Mouse (Mus musculus): ENCODE results near the gene Dnajb3.

Dnajb3 gene

DNA sequence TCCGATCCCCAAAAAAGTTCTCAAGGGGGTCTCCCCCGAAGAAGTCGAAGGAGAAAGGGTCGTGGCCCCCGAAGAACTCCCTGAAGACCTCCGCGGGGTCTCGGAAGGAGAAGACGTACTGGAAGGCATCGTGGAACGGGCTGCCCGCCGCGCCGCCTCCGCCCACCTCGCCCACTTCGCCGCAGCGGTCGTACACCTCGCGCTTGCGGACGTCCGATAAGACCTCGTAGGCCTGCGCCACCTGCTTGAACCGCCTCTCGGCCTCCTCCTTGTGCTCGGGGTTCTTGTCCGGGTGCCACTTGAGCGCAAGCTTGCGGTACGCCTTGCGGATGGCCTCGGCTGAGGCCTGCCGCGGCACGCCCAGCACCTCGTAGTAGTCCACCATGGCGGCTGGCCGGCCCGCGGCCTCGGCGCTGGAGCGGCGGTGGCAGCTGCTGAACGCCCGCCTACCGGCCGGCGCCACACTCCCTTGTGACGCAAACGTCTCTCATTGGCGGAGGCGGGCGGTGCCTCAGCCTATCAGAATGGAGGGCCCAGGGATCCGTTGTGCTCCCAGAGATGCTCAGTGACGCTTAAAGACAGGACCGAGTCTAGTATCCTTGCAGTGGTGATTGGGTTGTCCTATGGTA is at the start of gene Dnajb3:
TSS of gene Dnajb3 (minus strand) at position 489 of the 629 bp plus-strand sequence.
- DNase-seq (ENCODE audit: low read depth, low spot score), result peak; percentile 50

GRCm38 (mm10) chr1:88254793-88255465 is 49.3 kb upstream of the Dnajb3 start:
- no peak for DNase-seq (ENCODE audit: low read depth, low spot score)

DNA sequence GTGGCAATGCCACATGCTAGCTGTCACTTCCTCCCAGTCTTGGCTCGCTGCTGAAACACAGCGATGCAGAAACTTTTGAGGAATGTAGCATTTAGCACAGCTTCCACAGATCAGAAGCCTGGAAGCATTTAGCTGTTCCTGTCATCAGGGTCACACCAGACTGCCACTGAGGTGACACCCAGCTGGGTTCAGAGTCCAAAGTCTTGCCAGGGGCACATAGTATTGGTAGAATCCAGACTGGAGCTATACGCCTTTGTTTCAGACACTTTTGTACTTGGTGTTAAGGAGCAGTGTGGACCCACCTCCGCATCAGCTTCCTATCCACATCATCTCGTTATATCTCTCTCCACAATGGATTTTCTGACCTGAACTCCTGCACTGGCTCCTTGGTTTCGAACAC is 48.0 kb upstream of the Dnajb3 start:
- DNase-seq (ENCODE audit: low read depth, low spot score), result no peak

GRCm38 (mm10) chr1:88253106-88253505 is 47.5 kb upstream of the Dnajb3 start:
- no peak for DNase-seq (ENCODE audit: low read depth, low spot score)

- DNase-seq (ENCODE audit: low read depth, low spot score), result no peak
These were observed 44.4 kb upstream of the Dnajb3 start for GRCm38 (mm10) chr1:88250023-88250422.

- no peak for DNase-seq (ENCODE audit: low read depth, low spot score)
These were observed 44.0 kb upstream of the Dnajb3 start for GRCm38 (mm10) chr1:88249596-88249995.

- no peak for DNase-seq (ENCODE audit: low read depth, low spot score)
These were observed 43.1 kb upstream of the Dnajb3 start for GRCm38 (mm10) chr1:88248658-88249057.

- DNase-seq (ENCODE audit: low read depth, low spot score), result no peak
These were observed 42.1 kb upstream of the Dnajb3 start for GRCm38 (mm10) chr1:88247660-88248059.

DNA sequence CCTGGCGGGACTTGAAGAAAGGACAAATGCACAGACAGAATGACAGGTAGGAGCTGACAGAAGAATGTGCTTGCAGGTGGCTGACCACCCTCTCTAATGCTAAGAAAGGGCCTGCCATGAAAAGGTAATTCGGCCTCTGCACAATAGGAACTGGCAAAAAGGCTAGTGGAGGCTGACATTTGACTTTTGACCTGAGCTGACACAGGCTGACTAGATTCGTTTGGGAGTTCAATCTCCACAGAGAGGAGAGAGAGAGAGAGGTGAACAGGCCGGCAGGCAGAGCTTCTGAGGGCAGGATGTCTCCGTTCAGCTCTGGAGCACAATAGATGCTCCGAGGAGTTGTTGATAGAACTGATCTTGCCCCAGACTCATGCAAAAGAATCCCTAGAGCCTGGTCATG is 40.8 kb upstream of the Dnajb3 start:
- DNase-seq (ENCODE audit: low read depth, low spot score), result no peak

DNA sequence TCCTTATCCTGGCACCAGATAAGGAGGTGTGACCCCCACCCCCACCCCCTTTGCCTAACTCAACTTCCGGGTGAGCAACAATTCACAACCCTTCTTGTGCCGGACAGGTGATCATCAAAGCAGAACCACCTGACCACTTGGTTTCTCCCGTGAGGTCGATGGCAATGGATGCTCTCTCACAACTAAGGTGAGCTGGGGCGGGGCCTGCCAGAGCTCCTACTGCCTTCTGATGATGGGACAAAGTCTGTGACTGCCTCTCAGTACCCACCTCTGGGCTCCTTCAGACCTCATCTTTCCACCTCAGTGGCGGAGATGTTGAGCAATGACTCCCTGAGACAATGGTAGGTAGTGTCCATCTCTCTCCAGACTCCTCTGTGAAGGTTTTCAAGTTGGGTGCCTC is 40.3 kb upstream of the Dnajb3 start:
- no peak for DNase-seq (ENCODE audit: low read depth, low spot score)

GRCm38 (mm10) chr1:88243861-88244260 is 38.3 kb upstream of the Dnajb3 start:
- no peak for DNase-seq (ENCODE audit: low read depth, low spot score)

DNA sequence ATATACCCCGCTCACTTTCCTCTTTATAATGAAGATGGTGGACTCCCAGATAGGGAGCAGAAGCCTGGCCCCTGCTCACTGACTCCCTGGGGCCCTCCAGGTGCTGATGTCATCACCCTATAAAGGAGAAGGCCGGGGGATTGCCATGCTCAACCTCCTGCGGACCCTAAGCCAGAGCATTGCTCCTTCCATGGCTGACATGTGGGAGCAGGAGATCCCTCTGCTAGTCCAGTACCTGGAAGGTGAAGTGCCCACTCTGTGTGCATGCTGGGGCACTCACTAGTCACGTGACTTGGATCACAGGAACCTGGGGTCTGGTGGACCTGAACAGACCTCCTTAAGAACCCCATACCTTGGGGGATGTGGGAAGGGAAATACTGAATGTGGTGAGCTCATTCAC is 35.0 kb upstream of the Dnajb3 start:
- no peak for DNase-seq (ENCODE audit: low read depth, low spot score)

GRCm38 (mm10) chr1:88240072-88240471 is 34.5 kb upstream of the Dnajb3 start:
- no peak for DNase-seq (ENCODE audit: low read depth, low spot score)

- DNase-seq (ENCODE audit: low read depth, low spot score), result no peak
These were observed 33.2 kb upstream of the Dnajb3 start for GRCm38 (mm10) chr1:88238771-88239170.

GRCm38 (mm10) chr1:88237311-88237710 is 31.7 kb upstream of the Dnajb3 start:
- no peak for DNase-seq (ENCODE audit: low read depth, low spot score)

- no peak for DNase-seq (ENCODE audit: low read depth, low spot score)
These were observed 30.4 kb upstream of the Dnajb3 start for GRCm38 (mm10) chr1:88235894-88236415.

- no peak for DNase-seq (ENCODE audit: low read depth, low spot score)
These were observed 29.7 kb upstream of the Dnajb3 start for GRCm38 (mm10) chr1:88235046-88235893.

GRCm38 (mm10) chr1:88234646-88235045 is 29.1 kb upstream of the Dnajb3 start:
- no peak for DNase-seq (ENCODE audit: low read depth, low spot score)

DNA sequence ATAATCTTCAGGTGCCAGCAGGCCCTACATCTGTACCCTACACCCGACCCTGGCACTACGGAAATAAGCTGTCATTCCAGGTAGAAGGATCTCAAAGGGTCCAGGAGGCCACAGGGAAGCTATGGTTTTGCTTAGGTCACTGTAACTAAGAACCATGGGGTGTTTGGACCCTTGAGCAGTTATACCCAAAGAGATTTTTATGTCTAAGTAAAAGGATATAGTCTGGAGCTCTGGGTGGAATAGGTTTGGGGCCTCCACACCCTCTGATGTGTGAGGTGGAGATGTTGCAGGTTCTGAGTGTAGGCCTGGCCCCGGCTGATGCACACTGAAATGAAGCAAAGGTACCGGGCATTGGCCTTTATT is 28.6 kb upstream of the Dnajb3 start:
- DNase-seq (ENCODE audit: low read depth, low spot score), result no peak

DNA sequence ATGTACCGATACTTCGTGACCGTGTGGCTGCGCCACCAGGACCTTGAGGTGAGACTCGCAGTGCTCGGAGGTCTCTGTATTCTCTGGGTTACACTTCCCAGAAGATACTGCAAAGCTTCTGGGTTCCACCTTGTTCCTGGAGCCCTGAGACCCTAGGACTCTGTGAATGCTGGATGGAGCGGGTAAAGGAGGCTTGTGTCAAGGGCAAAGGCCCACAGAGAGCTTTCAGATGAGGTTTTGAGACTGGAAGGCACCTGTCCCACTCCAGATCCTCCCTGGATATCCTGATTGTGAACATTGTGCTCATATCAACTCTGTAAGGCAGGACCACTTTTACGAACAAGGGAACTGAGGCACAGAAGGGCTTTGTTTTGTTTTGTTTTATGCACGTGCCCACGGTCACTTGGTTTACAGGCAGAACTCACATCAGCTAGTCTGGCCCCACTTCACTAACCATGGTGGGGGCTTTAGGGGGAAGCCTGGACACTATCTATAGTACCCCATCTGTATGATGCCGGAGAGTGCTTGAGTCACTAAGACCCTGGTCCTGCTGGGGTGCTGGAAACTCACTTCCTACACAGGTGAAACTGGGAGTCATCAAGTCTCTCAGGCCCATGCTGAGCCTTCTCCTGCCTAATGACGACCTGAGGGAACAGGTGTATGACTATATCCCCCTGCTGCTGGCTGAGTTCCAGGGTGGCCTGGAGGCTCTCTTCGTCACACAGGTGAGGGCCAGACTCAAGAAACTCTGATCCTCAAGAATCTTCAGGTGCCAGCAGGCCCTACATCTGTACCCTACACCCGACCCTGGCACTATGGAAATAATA is 28.1 kb upstream of the Dnajb3 start:
- DNase-seq (ENCODE audit: low read depth, low spot score), result no peak

DNA sequence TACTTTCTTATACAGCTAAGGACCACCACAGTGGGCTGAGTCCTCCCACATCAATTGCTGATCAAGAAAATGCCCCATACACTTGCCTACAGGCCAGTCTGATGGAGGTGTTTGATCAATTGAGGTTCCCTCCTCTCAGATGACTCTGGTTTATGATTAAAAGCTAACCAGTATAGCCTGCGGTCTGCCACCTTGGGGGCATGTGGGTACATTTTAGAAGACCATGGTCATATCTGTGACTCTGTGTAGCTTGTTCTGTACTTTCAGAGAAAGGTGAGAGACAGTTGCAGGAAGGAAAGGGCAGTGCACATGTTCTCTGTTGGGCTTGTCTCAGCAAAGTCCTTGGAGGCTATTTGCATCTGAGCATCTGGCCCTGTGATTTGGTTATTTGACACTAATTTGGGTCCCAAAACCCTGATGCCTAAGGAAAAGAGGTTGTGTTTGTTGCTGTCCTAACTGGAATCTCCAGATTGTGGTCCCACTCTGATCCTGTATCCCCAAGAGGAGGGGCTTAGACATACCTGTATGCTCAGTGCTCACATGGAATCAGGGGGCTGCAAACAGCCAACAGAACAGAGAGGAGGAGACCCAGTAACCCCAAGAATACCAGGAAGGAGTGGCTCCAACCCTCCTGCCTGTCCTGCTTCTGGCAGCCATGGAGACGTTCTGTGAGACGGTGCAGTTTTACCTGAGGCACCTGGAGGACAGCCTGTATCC is 27.2 kb upstream of the Dnajb3 start:
- DNase-seq (ENCODE audit: low read depth, low spot score), result no peak

Data from retina, postnatal 7 days (tissue).